Mouse (Mus musculus) thymus, adult 18-20 months (tissue): ENCODE measurements around the gene Tctn3.

ENCODE experiments used
- DNase-seq, 2 experiments: peaks; one replicate each; pipeline ENCODE4 v3.0.0; 2022; ENCODE audit warnings: mixed read lengths in 2 of 2

Tctn3 gene

DNA sequence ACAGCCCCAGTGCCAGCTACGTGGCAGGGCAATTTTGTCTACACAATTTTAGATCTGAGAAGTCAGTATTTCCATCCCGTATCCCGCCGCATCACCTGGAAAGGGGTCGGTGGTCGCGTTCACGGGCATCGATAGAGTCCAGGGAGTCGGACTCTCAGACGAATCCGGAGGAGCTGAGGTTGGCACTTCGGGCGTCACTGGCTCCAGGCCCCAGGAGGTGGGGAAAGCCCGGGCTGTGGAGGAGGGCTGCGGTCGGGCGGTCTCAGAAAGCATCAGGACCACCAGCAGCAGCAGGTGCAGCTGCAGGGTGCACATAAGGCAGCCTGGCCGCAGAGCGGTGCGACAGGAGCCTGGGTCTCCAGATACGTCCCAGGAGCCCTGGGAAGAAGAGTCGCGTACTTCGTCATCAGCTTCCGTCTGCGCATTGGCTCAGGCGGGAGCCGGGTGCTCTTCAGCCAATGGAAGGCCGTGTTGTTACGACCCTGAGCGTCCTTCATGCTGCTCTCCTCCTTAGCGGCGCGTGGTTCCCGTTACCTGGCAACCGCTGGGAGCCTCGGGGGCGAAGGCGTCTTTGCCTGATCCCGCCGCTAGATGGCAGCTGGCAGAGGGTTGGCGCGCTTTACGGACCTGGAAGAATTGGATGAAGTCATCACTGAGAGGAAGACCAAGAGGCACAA is at the start of gene Tctn3, which contains the start of gene Entpd1:
Gene Tctn3 (minus strand): TSS at position 404 of the 677 bp plus-strand sequence.
Gene Entpd1 (plus strand): TSS at position 537 of the 677 bp plus-strand sequence.
- DNase-seq: peak; percentile 91 to 93

DNA sequence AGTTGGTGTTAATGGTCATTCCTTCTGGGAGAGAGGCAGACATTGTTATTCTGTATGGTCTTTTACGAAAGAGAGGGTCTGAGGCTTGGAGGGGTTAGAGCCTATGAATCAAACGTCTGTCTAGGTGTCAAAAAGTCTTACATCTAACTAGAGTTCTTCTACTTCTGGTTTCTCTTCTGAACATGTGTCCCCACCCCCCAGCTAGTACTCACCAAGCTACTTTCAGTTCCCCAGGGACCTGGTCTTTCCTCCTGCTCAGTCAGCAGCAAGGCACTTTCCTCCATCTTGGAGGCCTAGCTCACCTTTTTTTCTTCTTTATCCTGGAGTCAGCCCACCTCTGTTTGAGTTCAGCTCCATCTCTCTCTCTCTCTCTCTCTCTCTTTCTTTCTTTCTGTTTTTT is 49.1 kb upstream of the Tctn3 start:
- no peak for DNase-seq

DNA sequence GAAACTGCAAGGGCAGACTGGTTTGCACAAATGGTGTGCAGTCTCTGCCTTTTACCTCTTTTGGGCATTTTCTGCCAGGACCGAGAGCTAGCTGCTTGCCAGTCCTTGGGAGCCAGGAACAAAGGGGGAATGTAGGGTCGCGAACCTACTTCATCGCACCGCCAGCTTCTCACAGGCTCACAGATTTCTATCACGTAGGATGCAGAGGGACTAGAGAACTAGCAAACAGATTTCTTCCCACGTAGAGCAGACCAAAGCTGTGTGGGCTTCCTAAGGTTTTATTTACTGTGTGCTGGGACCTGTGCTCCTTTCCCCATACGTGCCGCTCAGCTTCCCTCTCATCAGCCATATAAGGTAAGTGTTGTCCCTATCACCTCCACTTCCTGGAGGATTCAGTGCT is 48.5 kb upstream of the Tctn3 start:
- no peak for DNase-seq

GRCm38 (mm10) chr19:40659651-40660478 is 47.8 kb upstream of the Tctn3 start:
- no peak for DNase-seq

DNA sequence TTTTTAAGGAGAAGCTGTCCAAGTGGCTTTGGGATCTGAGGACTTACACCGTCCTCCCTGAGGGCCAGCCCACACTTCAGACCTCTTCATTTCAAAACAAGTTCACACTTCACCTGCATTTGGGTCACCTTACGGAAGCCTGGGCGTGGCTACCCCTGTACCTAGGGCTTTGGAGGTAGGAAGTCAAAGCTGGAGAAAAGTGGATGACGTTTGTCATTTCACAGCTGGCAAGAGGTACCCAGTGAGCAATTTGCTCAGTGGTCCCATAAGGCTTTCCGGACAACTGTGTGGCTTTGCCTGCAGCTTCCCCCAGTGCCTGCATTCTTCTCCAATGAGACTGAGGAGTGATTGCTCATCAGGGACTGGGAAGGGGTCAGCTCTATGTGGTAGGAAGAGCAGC is 46.9 kb upstream of the Tctn3 start:
- DNase-seq: no peak

DNA sequence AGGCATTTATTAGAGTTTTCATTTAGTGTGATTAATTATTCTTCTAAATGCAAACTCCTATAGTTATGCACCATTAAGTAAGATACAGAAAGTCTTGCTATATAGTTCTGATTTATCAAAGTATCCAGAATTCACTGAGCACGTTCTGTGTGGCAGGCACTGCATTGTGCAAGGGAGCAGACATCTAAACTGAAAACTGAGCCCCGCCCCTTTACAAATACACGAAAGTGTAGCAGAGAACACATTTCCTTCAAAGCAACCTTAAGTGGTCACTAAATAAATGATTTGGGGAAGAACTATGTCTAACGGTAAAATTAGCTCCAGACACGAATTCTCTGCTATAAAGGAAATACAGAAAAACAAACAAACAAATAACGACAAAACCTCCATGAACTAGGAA is 46.2 kb upstream of the Tctn3 start:
- DNase-seq: no peak

DNA sequence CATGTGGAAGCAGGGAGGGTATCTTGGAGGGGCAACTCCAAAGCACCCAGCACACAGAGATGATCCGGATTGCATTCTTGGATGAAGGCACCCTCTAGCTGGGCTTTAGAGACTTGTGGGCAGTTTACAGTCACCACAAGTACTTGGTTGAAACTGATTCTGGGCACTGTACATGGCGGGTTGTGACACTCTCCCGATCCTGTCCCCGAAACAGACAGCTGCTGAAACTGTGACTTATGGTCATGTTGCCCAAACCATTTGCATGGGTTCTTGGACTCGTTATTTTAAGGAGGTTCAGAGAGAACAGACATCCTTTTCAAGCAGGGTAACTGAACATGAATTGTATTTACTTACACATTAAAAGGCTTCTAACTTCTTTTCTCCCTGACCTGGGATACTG is 44.2 kb upstream of the Tctn3 start:
- DNase-seq: no peak

GRCm38 (mm10) chr19:40650090-40650489 is 38.1 kb upstream of the Tctn3 start:
- DNase-seq: no peak

DNA sequence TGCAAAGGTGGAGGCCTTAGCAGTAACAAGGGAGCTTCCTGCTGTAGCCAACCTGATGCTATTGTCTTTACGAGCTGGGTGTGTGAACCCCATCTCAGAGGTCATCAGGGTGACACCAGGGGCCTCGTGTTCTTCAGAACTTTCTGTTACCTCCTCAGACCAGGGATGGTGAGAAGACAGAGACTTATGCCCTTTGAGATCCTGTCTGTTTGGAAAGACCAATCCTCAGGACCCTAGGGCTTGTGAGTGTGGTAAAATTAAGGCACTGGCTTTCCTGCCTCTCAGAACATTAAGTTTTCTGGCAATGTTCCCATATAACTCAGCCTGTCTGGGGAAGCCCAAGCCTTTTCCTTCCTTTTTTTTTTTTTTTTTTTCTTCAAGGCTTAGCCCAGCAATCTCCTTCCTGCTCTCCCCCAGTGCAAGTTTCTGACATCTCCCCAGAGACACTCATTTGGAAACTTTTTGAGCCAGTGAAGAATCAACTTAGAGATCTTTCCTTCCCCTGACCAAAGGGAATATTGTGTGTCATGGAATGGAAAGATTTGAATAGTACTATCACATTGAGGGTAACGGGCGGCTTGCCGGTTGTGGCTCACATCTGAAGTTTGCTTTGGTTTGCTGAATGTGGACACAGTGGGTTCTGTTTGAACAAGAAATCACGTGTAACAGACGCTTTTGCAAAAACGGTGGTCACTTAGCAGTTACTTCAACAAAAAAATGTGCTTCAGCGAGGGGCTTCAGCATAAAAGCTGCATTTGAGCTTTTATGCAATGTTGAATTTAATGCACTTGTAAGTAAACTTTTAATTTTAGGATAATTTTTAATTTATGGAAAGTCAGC is 35.5 kb upstream of the Tctn3 start:
- no peak for DNase-seq

- DNase-seq: no peak
Observed at GRCm38 (mm10) chr19:40646379-40646778, 34.3 kb upstream of the Tctn3 start.

DNA sequence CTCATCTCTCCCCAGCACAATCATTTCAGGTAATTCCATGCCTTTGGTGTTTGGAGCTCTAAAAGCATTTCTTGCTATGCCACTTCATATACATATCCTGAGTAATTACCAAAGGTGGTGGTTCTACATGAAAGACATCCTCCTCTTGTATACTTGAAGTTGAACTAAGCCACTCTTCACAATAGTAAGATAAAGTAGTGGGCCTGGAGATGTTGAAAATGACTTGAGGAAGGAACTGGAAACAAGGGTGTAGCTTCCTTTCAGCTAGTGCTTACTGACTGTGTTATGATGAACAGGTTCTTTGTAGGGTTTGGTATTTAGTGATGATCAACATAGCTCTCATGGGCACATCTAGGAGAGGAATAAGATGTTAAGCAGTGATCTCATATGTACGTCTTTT is 31.8 kb upstream of the Tctn3 start:
- no peak for DNase-seq

GRCm38 (mm10) chr19:40640799-40641198 is 28.8 kb upstream of the Tctn3 start:
- DNase-seq: no peak

DNA sequence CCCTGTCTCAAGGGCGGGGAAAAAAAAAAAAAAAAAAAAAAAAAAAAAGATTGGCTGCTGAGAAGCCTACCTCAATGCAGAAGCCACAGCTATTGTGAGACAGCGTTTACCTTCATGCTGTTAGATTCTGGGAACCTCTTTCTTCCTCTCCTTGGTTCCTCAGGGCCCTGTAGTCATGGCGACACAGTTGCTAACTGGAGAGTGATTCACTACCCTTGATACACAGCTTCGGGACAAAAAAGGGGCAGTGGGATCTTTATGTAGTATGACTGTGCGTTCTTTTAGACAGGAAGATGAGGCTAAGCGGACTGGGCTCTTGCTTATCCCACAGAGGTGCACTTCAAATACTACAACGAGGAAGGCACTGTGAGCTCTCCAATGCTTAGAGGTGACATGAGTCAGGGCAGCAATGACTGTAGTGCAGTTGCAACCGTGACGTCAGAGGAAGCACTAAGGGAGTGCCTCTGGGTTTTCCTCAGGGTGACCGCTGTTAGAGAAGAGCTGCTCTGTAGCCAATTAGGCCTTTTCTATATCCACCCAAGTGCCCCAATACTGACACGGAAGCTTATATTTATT is 27.8 kb upstream of the Tctn3 start:
- no peak for DNase-seq

GRCm38 (mm10) chr19:40638582-40638981 is 26.5 kb upstream of the Tctn3 start:
- DNase-seq: no peak

DNA sequence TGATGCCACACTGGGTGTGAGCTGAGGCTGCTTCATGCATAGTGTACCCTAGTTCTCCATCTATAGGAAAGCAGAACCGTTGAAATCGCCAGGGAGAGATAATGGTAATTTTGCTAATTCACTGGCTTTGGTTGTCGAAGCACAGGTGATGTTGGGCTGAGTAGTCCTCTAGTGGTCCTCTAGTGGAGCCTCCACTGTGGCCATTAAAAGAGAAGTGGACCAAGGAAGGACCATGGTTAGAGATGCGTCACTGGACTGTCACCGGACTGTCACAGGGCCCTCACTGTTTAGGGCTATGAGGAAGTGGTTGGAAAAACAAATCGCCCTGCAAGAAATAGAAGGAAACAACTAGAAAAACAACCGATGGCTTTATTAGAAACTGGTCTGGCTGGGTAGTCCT is 25.6 kb upstream of the Tctn3 start:
- DNase-seq: no peak

DNA sequence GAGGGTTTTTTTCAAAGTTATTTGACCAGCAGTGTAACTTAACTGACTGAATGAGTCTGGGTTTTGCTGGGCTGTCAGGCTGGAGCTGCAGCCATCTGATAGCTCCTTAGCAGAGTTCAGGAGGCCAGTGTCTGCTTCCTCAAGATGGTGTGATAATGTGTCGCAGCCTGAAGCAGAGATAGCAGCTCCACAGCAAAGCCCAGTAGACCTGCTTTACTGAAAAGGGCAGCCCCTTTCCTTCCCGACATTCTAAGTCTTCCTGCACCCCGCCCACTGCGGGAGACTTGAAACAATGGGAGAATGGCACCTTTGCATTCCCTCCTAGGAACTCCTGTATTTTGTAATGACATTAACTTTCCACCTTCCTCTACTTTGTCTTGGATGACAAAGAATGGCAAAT is 25.1 kb upstream of the Tctn3 start:
- DNase-seq: no peak

- no peak for DNase-seq
Observed at GRCm38 (mm10) chr19:40633144-40633543, 21.1 kb upstream of the Tctn3 start.

DNA sequence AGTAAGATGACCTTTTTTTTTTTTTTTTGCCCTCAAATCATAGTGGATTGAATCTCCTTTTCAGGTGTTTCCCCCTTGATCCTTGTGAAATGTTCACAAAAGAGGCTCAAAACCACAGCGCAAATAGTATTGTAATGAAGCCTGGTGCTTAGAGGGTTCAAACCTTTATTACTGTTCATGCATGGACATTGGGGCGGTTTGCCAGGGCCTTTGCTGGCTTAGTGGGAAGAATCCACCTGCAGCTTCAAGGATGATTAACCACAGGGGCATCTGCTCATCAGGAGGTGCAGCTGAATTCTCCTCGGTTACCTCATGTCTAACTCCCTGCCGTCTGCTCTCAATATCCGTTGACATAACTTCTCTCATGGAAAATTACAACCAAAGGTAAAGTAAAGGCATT is 20.6 kb upstream of the Tctn3 start:
- no peak for DNase-seq

DNA sequence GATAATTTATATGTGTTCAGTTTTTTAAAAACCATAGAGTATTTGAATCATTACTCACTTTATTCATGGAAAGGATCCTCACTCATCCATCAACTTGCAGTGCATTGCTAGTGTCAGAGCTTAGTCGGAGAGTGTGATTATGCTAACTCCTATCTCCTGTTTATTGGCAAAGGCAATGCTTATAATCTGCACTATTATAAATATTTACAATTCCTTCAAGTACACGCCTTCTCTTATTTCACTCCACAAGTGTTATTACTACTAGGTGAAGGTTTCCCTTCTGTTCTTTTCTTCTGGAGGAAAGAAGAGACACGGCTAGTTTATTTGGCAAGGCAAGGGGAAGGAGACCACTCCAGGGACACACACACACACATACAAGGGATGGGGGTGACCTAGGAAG is 20.2 kb upstream of the Tctn3 start:
- no peak for DNase-seq

GRCm38 (mm10) chr19:40630606-40631005 is 18.6 kb upstream of the Tctn3 start:
- DNase-seq: no peak

- no peak for DNase-seq
Observed at GRCm38 (mm10) chr19:40630096-40630495, 18.1 kb upstream of the Tctn3 start.

DNA sequence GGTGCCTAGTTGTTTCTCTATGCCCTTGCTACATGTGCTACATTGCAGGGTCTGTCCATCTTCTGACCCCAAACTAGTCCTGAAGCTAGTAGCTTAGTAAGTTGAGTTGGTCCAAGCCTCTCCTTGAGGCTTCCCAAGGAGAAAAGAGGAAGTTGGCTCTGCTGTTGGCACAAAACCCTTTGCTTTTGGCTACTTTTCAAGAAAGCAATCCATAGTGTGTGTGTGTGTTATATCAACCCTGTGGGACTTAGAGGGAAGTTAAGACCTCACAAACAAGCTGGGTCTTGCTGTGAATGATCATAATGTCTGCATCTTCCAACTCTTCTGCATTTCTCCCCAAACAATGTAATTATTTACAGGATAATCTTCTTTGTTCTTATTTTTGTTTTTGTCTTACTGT is 16.9 kb upstream of the Tctn3 start:
- no peak for DNase-seq

- DNase-seq: no peak
Observed at GRCm38 (mm10) chr19:40625935-40626334, 13.9 kb upstream of the Tctn3 start.
